Mouse (Mus musculus) limb, embryonic 11.5 days (tissue): ENCODE data around the gene Cep97. TPM values are rescaled to one million over a fixed set of nuclear protein-coding genes. Genes with fewer than 3 reads are reported as not detected.
"Not testable (repeated sequence)": the region's sequence is repeated elsewhere in the genome, so short reads cannot be mapped to it uniquely, and the experiment has no call there.

Experiments used
- ATAC-seq: fragments of 200-750 bp; cut with Nextera tagmentation; 2 replicates; pipeline ENCODE4 v1.8.0; 2017; ENCODE audit warnings: low read depth; ENCODE audit not compliant: insufficient number of reproducible peaks, low FRiP score, low TSS enrichment
- DNase-seq: peaks from one replicate; pipeline ENCODE4 v3.0.0-alpha.2; 2015; ENCODE audit warnings: low spot score
- H3K27ac ChIP-seq: fragments of 300-500 bp; sonication (generic); replicated peaks from 2 replicates; pipeline ENCODE4 v1.5.1; 2014; ENCODE audit warnings: low read depth, mild to moderate bottlenecking, low read length
- H3K27me3 ChIP-seq: fragments of 300-500 bp; sonication (generic); 2 replicates; pipeline ENCODE4 v1.6.1; 2014; ENCODE audit warnings: mild to moderate bottlenecking, low read length, mixed read lengths; ENCODE audit not compliant: control insufficient read depth, insufficient read depth
- H3K36me3 ChIP-seq: fragments of 300-500 bp; sonication (generic); 2 replicates; pipeline ENCODE4 v1.6.1; 2014; ENCODE audit warnings: mild to moderate bottlenecking, low read length, moderate library complexity, mixed read lengths; ENCODE audit not compliant: control insufficient read depth, insufficient read depth
- H3K4me1 ChIP-seq: fragments of 300-500 bp; sonication (generic); 2 replicates; pipeline ENCODE4 v1.6.1; 2014; ENCODE audit warnings: low read length, mixed read lengths; ENCODE audit not compliant: control insufficient read depth, insufficient read depth
- H3K4me2 ChIP-seq: fragments of 300-500 bp; sonication (generic); 2 replicates; pipeline ENCODE4 v1.6.1; 2014; ENCODE audit warnings: low read depth, mild to moderate bottlenecking, moderate library complexity; ENCODE audit not compliant: severe bottlenecking
- H3K4me3 ChIP-seq: fragments of 300-500 bp; sonication (generic); 2 replicates; pipeline ENCODE4 v1.5.1; 2014; ENCODE audit warnings: low read depth, low read length
- H3K9ac ChIP-seq: fragments of 300-500 bp; sonication (generic); 2 replicates; pipeline ENCODE4 v1.6.1; 2014; ENCODE audit warnings: mild to moderate bottlenecking, low read length
- H3K9me3 ChIP-seq: fragments of 300-500 bp; sonication (generic); 2 replicates; pipeline ENCODE4 v1.6.1; 2016; ENCODE audit warnings: low read length; ENCODE audit not compliant: control insufficient read depth
- WGBS: fragments of 180-500 bp; shearing (Covaris S2); extraction: QIAGEN DNeasy Blood & Tissue Kit; methylation state at CpG from one replicate; pipeline ENCODE4 v1.1.7; 2014; 5-methylcytosine and 5-hydroxymethylcytosine counted together
- polyA plus RNA-seq: library from polyadenylated mRNA; unstranded; fragments of >200 nt; fragmentation: Nextera tagmentation; extraction: Ambion mirVana; gene quantifications from 2 replicates; pipeline ENCODE4 v1.2.1, GENCODE M21; 2014

Gene Cep97
- polyA plus RNA-seq, 1 experiment from 2014 or later = 16.0 TPM

DNA sequence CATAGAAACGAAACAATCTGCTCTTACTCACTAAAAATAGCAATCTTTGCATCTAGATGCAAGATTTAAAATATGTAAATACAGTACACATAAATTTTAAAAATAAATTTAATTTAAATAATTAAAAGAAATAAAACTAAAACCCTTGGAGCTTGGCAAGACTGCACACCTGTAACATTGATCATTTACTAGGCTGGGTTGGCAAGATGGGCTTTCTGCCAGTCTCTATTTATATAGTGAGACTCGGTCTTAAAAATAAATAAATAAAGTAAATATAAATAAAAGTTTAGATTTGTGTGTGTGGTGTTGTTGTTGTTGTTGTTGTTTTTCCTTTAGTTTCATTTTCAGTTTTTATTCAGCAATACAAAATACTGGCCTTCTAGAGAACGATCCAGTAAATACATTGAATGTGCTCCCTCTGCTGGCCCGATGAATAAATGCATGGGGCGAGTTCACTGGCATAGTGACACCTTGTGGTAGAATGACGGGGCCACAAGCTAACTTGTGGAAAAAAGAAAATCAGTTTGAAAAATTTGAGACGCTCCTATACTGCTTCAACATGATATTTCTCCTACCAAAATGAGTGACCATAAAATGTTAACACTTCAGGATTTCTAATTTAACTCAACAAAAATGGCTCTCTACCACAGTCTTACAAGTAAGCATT lies 71.4 kb downstream of the Cep97 start:
- WGBS = 31% methylated on average over 7 of the region's 7 CpGs
- no peak overlapping the region for H3K4me2 ChIP-seq
- H3K36me3 ChIP-seq = no peaks in the 10 kb centered on the region
- H3K4me3 ChIP-seq = no peak overlapping the region
- H3K9ac ChIP-seq = no peak overlapping the region
- H3K9me3 ChIP-seq = no peaks in the 10 kb centered on the region
- H3K27ac ChIP-seq = no peak overlapping the region
- ATAC-seq = no peak
- DNase-seq = peak; percentile 74
- H3K27me3 ChIP-seq = no peaks in the 10 kb centered on the region
- H3K4me1 ChIP-seq = no peaks in the 10 kb centered on the region

DNA sequence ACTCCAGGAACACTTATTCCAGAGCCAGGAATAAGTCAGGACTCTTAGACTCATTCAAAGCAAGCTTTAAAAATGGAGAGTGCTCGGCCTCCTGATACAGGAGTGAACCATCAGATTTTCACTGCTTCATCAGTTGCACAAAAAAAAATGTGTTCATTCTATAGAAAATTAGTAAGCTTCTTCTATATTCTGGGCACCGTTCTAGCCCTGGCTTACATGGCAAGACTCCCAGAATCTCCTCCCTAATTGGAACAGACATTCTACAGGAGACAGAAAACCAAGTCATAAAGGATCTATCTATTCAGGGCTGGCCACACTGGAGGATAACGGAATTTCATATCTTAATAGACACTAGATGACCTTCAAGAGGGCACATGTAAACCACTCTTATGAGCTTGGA lies 73.6 kb downstream of the Cep97 start:
- no peak overlapping the region for H3K9ac ChIP-seq
- ATAC-seq = no peak
- 91% methylated on average over 3 of the region's 3 CpGs for WGBS

DNA sequence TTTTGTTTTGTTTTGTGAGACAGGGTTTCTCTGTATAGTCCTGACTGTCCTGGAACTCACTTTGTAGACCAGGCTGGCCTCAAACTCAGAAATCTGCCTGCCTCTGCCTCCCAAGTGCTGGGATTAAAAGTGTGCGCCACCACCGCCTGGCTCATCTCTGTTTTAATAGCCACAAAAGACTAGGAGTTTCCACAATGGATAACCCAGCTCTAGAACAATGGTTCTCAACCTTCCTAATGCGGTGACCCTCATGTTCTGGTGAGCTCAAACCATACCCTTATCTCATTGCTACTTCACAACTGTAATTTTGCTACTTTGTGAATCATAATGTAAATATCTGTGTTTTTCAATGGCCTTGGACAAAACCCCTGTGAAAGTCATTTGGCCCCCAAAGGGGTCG lies 75.2 kb downstream of the Cep97 start:
- H3K4me1 ChIP-seq, ATAC-seq: not testable (repeated sequence)
- WGBS = 96% methylated on average over 4 of the region's 4 CpGs

More for the DNA sequence above, 73.6 kb downstream of the Cep97 start:
- Histone ChIP-seq H3K27ac (no peak overlapping the region), H3K4me1 (no peaks in the 10 kb centered on the region), H3K9me3 (no peaks in the 10 kb centered on the region), H3K27me3 (no peaks in the 10 kb centered on the region), H3K36me3 (no peaks in the 10 kb centered on the region), H3K4me2 (no peak overlapping the region), H3K4me3 (no peak overlapping the region)
- DNase-seq = no peak

DNA sequence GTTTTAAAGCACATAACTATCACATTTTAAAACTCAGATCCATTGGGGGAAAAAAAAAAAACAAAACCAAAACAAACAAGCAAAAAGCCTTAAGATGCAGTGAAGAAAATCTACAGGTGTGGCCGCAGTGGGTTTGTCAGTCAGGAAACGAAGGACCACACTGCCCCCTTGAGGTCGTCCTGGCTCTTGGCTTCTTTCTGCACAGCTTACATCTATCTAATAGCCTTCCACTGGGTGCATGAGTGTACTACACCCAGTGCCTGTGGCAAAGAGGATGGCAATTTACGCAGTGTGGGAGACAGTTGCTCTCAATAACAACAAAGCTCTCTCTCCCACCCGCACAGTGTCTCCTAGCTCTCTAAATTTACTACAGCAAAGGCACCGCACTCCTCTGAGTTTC lies 76.2 kb downstream of the Cep97 start:
- no peaks in the 10 kb centered on the region for H3K36me3 ChIP-seq
- no peaks in the 10 kb centered on the region for H3K27me3 ChIP-seq
- no peak overlapping the region for H3K4me3 ChIP-seq
- ATAC-seq (no peak), DNase-seq (peak; percentile 74)
- WGBS = 62% methylated on average over 6 of the region's 6 CpGs
- no peak overlapping the region for H3K27ac ChIP-seq
- H3K4me1 ChIP-seq = no peaks in the 10 kb centered on the region
- H3K4me2 ChIP-seq = no peak overlapping the region
- H3K9me3 ChIP-seq = no peaks in the 10 kb centered on the region
- H3K9ac ChIP-seq = no peak overlapping the region

More for the DNA sequence above, 75.2 kb downstream of the Cep97 start:
- not testable (repeated sequence) for H3K9me3 ChIP-seq, H3K4me3 ChIP-seq, H3K27me3 ChIP-seq, H3K36me3 ChIP-seq, H3K27ac ChIP-seq, DNase-seq, H3K9ac ChIP-seq, H3K4me2 ChIP-seq

GRCm38 (mm10) chr16:55852943-55853727 lies 81.5 kb downstream of the Cep97 start:
- no peaks in the 10 kb centered on the region for H3K9me3 ChIP-seq
- no peak overlapping the region for H3K4me2 ChIP-seq
- H3K27me3 ChIP-seq = no peaks in the 10 kb centered on the region
- ATAC-seq (peak; percentile 57; the same call in 1 of the 2 replicates), DNase-seq (peak; percentile 82)
- H3K27ac ChIP-seq = no peak overlapping the region
- H3K9ac ChIP-seq = no peak overlapping the region
- H3K4me3 ChIP-seq = no peak overlapping the region
- no peaks in the 10 kb centered on the region for H3K36me3 ChIP-seq
- H3K4me1 ChIP-seq = no peaks in the 10 kb centered on the region
- WGBS = 59% methylated on average over 19 of the region's 19 CpGs

GRCm38 (mm10) chr16:55852515-55852914 lies 82.1 kb downstream of the Cep97 start:
- H3K4me1 ChIP-seq = no peaks in the 10 kb centered on the region
- H3K36me3 ChIP-seq = no peaks in the 10 kb centered on the region
- H3K27ac ChIP-seq = no peak overlapping the region
- no peaks in the 10 kb centered on the region for H3K27me3 ChIP-seq
- ATAC-seq (no peak), DNase-seq (no peak)
- no peak overlapping the region for H3K9ac ChIP-seq
- no peak overlapping the region for H3K4me2 ChIP-seq
- no peaks in the 10 kb centered on the region for H3K9me3 ChIP-seq
- WGBS = 44% methylated on average over 4 of the region's 4 CpGs
- no peak overlapping the region for H3K4me3 ChIP-seq

GRCm38 (mm10) chr16:55850485-55850884 lies 84.2 kb downstream of the Cep97 start:
- Histone ChIP-seq H3K4me1 (no peaks in the 10 kb centered on the region), H3K9ac (no peak overlapping the region), H3K4me2 (no peak overlapping the region), H3K27me3 (no peaks in the 10 kb centered on the region), H3K4me3 (no peak overlapping the region), H3K27ac (no peak overlapping the region), H3K9me3 (no peaks in the 10 kb centered on the region), H3K36me3 (no peaks in the 10 kb centered on the region)
- ATAC-seq (no peak), DNase-seq (no peak)
- whole genome bisulfite sequencing = 91% methylated on average over 3 of the region's 3 CpGs
